Comparison of ENCODE assay signal across 25 mouse cellular contexts in genomic region chr12:117733611-117734010, GRCm38 (mm10).
"Had no signal": no experiment of that assay in that cellular context is flagged by ENCODE, and none has a peak within 500 bp of the region (broad histone marks: within the 10 kb centered on the region; RNA-seq: fewer than 3 reads in every experiment).

No protein-coding gene starts in this region.

- H3K36me3 ChIP-seq: heart, embryonic 10.5 days; hindbrain, embryonic 10.5 days; intestine, embryonic 15.5 days; limb, embryonic 10.5 days; limb, embryonic 12.5 days; liver, embryonic 13.5 days had no signal

- H3K27ac ChIP-seq: gastrocnemius, adult 2 months; heart, embryonic 10.5 days; hindbrain, embryonic 10.5 days; hindbrain, embryonic 12.5 days; hindbrain, embryonic 14.5 days; intestine, embryonic 15.5 days; layer of hippocampus, adult 2 months; left cerebral cortex, adult 2 months; limb, embryonic 10.5 days; limb, embryonic 12.5 days; liver, embryonic 13.5 days had no signal

- H3K9me3 ChIP-seq: heart, embryonic 10.5 days; hindbrain, embryonic 10.5 days; hindbrain, embryonic 12.5 days; intestine, embryonic 15.5 days; limb, embryonic 10.5 days; limb, embryonic 12.5 days; liver, embryonic 13.5 days had no signal

- H3K9ac ChIP-seq: hindbrain, embryonic 12.5 days; hindbrain, embryonic 14.5 days; intestine, embryonic 15.5 days; limb, embryonic 12.5 days; liver, embryonic 13.5 days had no signal

- DNase-seq: gastrocnemius, adult 2 months; gastrocnemius, postnatal 10 days; gastrocnemius, postnatal 25 days; heart, postnatal 10 days; heart, postnatal 4 days; kidney, adult 2 months; kidney, adult 9 months; kidney, postnatal 10 days; kidney, postnatal 25 days; kidney, postnatal 4 days; liver; liver, embryonic 13.5 days had no signal

- H3K27me3 ChIP-seq: hindbrain, embryonic 12.5 days; intestine, embryonic 15.5 days; liver, embryonic 13.5 days had no signal

- ATAC-seq: hindbrain, embryonic 16.5 days; inflammation-experienced regulatory T-cells, adult 6 months; intestine, embryonic 15.5 days; intestine, postnatal 0 days had no signal

- H3K4me2 ChIP-seq: hindbrain, embryonic 12.5 days; hindbrain, embryonic 14.5 days; intestine, embryonic 15.5 days; limb, embryonic 12.5 days; liver, embryonic 11.5 days; liver, embryonic 13.5 days had no signal

- H3K4me3 ChIP-seq: gastrocnemius, adult 2 months; heart, embryonic 10.5 days; hindbrain, embryonic 10.5 days; hindbrain, embryonic 12.5 days; intestine, embryonic 15.5 days; layer of hippocampus, adult 2 months; left cerebral cortex, adult 2 months; limb, embryonic 10.5 days; limb, embryonic 12.5 days; liver, embryonic 13.5 days had no signal

- H3K4me1 ChIP-seq: intestine, embryonic 15.5 days; liver, embryonic 13.5 days had no signal
